Mouse (Mus musculus) liver, adult 2 months (tissue): ENCODE results near the gene Ifi44. TPM values are rescaled to one million over a fixed set of nuclear protein-coding genes. Genes with fewer than 3 reads are reported as not detected.
A peak's percentile ranks its signal among the peaks of the same experiment; 100 is the strongest.

Experiments
- DNase-seq: peaks from one replicate; pipeline ENCODE4 v3.0.0-alpha.2; 2011; ENCODE audit warnings: low read depth, low spot score; ENCODE audit errors: extremely low read depth
- H3K27ac ChIP-seq: fragments of 200-500 bp; replicated peaks from 2 replicates; pipeline ENCODE4 v1.5.1; 2012; ENCODE audit warnings: low read depth, mild to moderate bottlenecking, control low read depth, inconsistent platforms, low read length; ENCODE audit not compliant: insufficient read depth
- H3K27me3 ChIP-seq: fragments of 200-500 bp; 2 replicates; pipeline ENCODE4 v1.6.1; 2012; ENCODE audit warnings: mild to moderate bottlenecking, moderate library complexity, low read length, inconsistent platforms; ENCODE audit not compliant: control insufficient read depth, insufficient read depth
- H3K36me3 ChIP-seq: fragments of 200-500 bp; 2 replicates; pipeline ENCODE4 v1.6.1; 2012; ENCODE audit warnings: low read length, inconsistent platforms; ENCODE audit not compliant: control insufficient read depth, insufficient read depth
- H3K4me1 ChIP-seq: fragments of 200-500 bp; 2 replicates; pipeline ENCODE4 v1.6.1; 2011; ENCODE audit warnings: low read length; ENCODE audit not compliant: control insufficient read depth, insufficient read depth
- H3K4me3 ChIP-seq: fragments of 200-500 bp; 2 replicates; pipeline ENCODE4 v1.5.1; 2011; ENCODE audit warnings: low read depth, mild to moderate bottlenecking, control low read depth, low read length, moderate library complexity; ENCODE audit not compliant: insufficient read depth
- H3K79me2 ChIP-seq: fragments of 200-500 bp; 2 replicates; pipeline ENCODE4 v1.6.1; 2012; ENCODE audit warnings: inconsistent platforms, mild to moderate bottlenecking, low read length, moderate library complexity; ENCODE audit not compliant: control insufficient read depth, insufficient read depth
- H3K9ac ChIP-seq: fragments of 200-500 bp; 2 replicates; pipeline ENCODE4 v1.6.1; 2012; ENCODE audit warnings: low read depth, mild to moderate bottlenecking, control low read depth, inconsistent platforms, low read length
- CTCF ChIP-seq: fragments of 200-500 bp; IDR thresholded peaks from 2 replicates; pipeline ENCODE4 v1.5.1; 2011; ENCODE audit warnings: low read depth, low read length, control low read depth
- POLR2A ChIP-seq: fragments of 200-500 bp; IDR thresholded peaks from 2 replicates; pipeline ENCODE4 v1.6.1; 2011; ENCODE audit warnings: low read length, control low read depth; ENCODE audit not compliant: insufficient read depth; ENCODE audit errors: extremely low read depth
- WGBS: fragments of 180-500 bp; shearing (Covaris S2); methylation state at CpG from one replicate; pipeline ENCODE4 v1.1.7; 2018; 5-methylcytosine and 5-hydroxymethylcytosine counted together
- polyA plus RNA-seq: library from polyadenylated mRNA; depleted of rRNA; stranded (reverse); fragments of >200 nt; gene quantifications from 2 replicates; pipeline ENCODE4 v1.2.3, GENCODE M21; 2012; rRNA removed
- total RNA-seq: library from RNA; depleted of rRNA; stranded (reverse); fragments of >200 nt; gene quantifications from 2 replicates; pipeline ENCODE4 v1.2.3, GENCODE M21; 2014; rRNA removed

The Ifi44 gene
- total and polyA plus RNA-seq, 2 experiments = 3.1 to 6.5 TPM

DNA sequence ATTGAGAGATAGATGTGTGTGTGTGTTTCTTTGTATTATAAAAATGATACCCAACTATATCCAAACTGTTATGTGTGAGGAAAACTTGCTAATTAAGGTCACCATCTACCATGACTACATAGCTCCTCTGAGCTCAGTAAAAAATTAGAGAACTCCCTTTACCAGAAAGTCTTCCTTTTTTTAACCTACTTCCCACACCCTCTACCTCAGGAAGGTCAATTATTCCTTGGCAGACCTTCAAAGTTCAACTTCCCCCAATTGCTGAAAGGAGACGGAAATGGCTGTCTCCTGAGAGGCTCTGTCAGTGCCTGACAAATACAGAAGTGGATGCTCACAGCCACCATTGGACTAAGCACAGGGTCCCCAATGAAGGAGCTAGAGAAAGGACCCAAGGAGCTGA, 7.5 kb downstream of the Ifi44 start:
- Histone ChIP-seq H3K9ac (no peak overlapping the region), H3K27ac (no peak overlapping the region), H3K27me3 (no peaks in the 10 kb centered on the region), H3K79me2 (no peaks in the 10 kb centered on the region), H3K4me3 (no peak overlapping the region), H3K4me1 (no peaks in the 10 kb centered on the region), H3K36me3 (peaks cover 3% of the 10 kb centered on the region)
- WGBS = 58% methylated on average over 1 of the region's 1 CpGs
- no peak for DNase-seq
- TF ChIP-seq CTCF = no peak
- no peak for TF ChIP-seq POLR2A

DNA sequence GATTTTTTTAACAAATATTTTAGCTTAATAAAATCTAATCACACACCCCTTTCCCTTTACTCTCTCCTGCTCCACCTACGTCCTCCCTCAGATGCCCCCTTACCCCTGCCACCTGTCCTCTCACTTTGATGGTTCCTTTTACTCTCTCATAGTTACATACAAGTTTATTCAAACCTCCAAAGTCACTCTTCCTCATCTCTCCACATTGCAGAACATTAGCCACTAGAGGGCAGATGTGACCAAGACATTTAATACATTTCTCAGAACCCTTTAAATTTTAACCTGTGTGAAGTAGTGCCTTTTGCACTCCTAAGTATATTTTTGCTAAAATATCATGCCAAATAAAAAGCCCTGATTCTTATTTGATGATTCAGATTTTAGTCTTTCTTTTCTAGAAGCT, 33.5 kb downstream of the Ifi44 start:
- H3K27ac ChIP-seq = no peak overlapping the region
- peak; percentile 49 for DNase-seq
- no peaks in the 10 kb centered on the region for H3K79me2 ChIP-seq
- no peaks in the 10 kb centered on the region for H3K36me3 ChIP-seq
- no peaks in the 10 kb centered on the region for H3K27me3 ChIP-seq
- H3K9ac ChIP-seq = no peak overlapping the region
- no peaks in the 10 kb centered on the region for H3K4me1 ChIP-seq
- TF ChIP-seq POLR2A = no peak
- no peak for TF ChIP-seq CTCF
- WGBS = 17% methylated on average over 1 of the region's 1 CpGs
- H3K4me3 ChIP-seq = no peak overlapping the region

DNA sequence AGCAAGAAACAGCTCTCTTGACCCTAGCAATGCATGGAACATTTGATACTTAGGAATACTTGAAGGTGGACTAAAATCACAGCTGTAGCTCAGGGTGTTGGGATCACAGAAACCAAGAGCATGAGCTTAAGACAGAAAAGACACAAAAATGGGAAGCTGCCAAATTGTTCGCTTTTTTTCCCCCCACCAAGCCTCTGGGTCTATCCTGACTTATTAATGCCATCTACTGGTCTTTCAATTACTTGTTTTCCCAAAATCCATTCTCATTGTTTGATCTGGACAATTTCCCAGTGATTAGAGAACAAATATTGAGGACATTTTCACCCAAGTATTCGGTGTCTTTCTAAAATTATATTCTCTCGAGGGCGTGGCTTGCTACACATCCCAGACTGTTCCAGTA, 42.4 kb downstream of the Ifi44 start:
- 52% methylated on average over 4 of the region's 4 CpGs for WGBS
- Histone ChIP-seq H3K4me3 (no peak overlapping the region), H3K9ac (no peak overlapping the region), H3K27me3 (no peaks in the 10 kb centered on the region), H3K36me3 (no peaks in the 10 kb centered on the region), H3K27ac (no peak overlapping the region), H3K4me1 (no peaks in the 10 kb centered on the region), H3K79me2 (no peaks in the 10 kb centered on the region)
- no peak for TF ChIP-seq POLR2A
- no peak for TF ChIP-seq CTCF
- DNase-seq = peak; percentile 8

Other genes starting within 250 kb of the Ifi44 start
- gene Ifi44l, start 12.9 kb upstream of the Ifi44 start, total RNA-seq = not detected in 2 replicates
- gene Ifi44l, start 12.9 kb upstream of the Ifi44 start, polyA plus RNA-seq = not detected in 2 replicates
- gene Ptgfr, start 87.7 kb upstream of the Ifi44 start, total RNA-seq = 0.18 and 0.20 TPM in 2 replicates
- gene Ptgfr, start 87.7 kb upstream of the Ifi44 start, polyA plus RNA-seq = 0.11 TPM in 1 of 2 replicates, not detected in the other